Mouse (Mus musculus): Measurements from ENCODE around the gene Adra1b. TPM values are rescaled to one million over a fixed set of nuclear protein-coding genes. Genes with fewer than 3 reads are reported as not detected.

Adra1b gene
- 0.10 TPM in 1 of 2 replicates, not detected in the other for polyA plus RNA-seq (2012; ENCODE audit: low replicate concordance)

DNA sequence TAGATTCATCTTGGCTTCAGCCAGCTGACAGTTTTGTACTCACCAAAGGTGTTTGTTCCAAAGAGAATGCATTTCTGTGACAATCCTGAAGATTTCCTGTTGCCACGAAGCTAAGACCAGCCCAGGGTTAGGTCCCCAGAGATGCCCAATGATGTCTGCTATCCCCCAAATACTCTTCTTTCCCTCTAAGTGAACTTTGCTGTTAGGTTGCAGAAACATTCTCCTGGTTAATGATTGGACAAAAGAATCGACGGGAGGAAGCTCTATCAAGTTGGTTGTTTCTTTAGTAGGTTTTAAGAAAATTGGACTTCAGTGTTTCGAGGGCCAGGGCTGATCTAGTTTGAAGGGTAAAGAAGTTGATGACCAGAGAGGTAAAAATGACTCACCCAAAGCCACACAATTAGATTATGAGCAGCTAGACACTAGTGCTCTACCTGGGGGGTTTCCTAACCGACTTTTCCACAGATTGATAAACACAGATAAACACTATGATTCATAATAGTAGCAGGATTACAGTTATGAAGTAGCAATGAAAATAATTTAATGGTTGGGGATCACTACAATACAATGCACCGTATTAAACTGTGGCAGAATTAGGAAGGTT, at the start of gene Adra1b:
TSS of gene Adra1b (minus strand) at position 160 of the 604 bp plus-strand sequence.

DNA sequence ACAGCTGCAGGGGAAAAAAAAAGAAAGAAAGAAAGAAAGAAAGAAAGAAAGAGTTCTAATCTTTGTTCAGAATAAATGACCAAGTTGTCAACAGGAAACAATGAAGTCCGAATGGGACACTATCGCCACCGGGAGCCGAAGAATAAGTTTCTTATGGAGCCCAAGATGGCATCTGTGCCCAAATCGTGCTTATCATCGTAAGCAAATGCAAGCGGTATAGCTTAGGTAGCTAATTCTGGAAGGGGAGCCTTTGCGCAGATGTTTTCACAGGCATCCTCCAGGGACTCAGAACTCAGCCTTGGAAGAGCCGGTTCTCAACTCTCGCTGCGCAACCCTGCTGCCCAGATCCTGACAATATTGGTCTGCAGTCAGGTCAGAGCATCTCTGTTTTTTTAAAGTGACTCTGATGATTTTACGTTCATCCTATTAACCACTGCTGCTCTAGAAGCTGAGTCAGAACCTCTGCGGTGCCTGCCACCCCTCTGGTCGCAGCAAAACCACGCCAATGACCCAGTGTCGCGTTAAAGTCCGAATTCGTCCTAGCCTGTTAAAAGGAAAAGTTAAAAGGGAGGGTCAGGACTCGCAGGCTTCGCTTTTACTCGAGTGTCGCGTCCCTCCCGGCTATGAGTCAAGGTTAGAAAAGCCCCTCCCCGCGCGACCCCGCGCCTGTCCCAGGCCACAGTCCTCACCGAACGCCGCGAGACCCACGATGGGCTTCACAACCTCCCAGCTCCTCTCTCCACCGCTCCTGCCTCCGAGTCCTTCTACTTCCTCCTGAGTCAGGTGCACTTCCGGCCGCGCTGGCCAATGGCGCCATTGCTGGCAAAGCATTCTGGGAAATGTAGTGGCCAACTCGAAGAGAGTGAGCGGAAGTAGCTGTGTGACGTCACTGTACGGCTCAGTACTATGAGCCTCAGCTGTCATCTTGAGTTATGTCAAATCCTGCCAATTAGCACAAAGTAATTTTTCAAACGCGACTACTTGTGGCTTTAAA, 153.5 kb downstream of the Adra1b start, which contains the start of gene Ttc1:
TSS of gene Ttc1 (minus strand) at position 776 of the 994 bp plus-strand sequence.

Other genes with a start within 250 kb of the Adra1b start
- gene Pwwp2a, start 219.2 kb downstream of the Adra1b start, polyA plus RNA-seq (2012; ENCODE audit: low replicate concordance): 6.3 and 9.1 TPM in 2 replicates
- 2.1 and 13.2 TPM in 2 replicates for gene Ttc1, start 153.2 kb downstream of the Adra1b start, polyA plus RNA-seq (2012; ENCODE audit: low replicate concordance)

Measured in leukemia stem cell, adult 10-12 weeks (primary cell).